Mouse (Mus musculus) cerebellum, adult 2 months (tissue): Measurements from ENCODE around the gene Rnf43.

Source experiments
- CTCF ChIP-seq: fragments of 200-500 bp; IDR thresholded peaks from 2 replicates; pipeline ENCODE4 v1.5.1; 2011; ENCODE audit warnings: low read depth, mild to moderate bottlenecking, control low read depth, low read length, moderate library complexity, borderline replicate concordance; ENCODE audit not compliant: insufficient read depth
- POLR2A ChIP-seq: fragments of 200-500 bp; IDR thresholded peaks from 2 replicates; pipeline ENCODE4 v1.6.1; 2011; ENCODE audit warnings: low read length, control low read depth, borderline replicate concordance; ENCODE audit not compliant: insufficient read depth

- no peak for TF ChIP-seq POLR2A
- no peak for TF ChIP-seq CTCF
Observed at GRCm38 (mm10) chr11:87698126-87698525, 35.6 kb downstream of the Rnf43 start.
